Mouse (Mus musculus): ENCODE data around the gene Muc5ac. TPM values are rescaled to one million over a fixed set of nuclear protein-coding genes. Genes with fewer than 3 reads are reported as not detected.

The Muc5ac gene
- total and polyA plus RNA-seq, 3 experiments = not detected

DNA sequence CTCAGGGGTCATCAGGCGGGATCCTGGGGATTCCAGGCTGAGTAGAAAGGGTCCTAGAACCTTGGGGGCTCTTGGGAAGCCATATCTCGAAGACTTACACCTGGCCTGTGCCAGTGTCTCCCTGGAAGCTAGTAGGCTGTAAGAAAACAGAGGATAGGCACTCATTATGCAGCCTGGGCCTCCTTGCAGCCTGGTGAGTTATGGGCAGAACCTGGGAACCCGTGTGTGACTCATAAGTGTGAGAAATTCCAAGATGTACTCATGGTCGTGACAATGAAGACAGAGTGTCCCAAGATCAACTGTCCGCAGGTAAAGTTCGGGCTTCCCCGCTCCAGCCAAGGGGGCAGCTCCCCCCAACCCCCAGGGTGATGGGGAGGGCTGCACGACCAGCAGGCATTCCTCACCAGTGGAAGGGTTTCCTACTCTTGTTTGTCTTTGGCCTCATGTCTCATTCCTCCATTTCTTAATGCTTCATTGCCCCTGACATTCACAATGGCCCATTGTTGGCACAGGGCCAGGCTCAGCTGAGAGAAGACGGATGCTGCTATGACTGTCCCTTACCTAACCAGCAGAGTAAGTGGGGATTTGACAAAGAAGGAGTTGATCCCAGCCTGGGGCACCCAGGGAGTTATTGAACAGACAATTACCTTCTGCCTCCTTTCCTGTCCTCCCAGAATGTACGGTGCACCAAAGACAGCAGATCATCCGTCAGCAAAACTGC, 28.7 kb downstream of the Muc5ac start:
- TF ChIP-seq NRF1 (IDR thresholded peaks at IDR 0.05; ENCODE audit: low read depth, low read length) (no peak), KAT2A (IDR thresholded peaks at IDR 0.05; ENCODE audit: insufficient replicate concordance, low read length) (no peak), ZKSCAN1 (IDR thresholded peaks at IDR 0.05; ENCODE audit: borderline replicate concordance, low read depth, low read length) (no peak), MAX (IDR thresholded peaks at IDR 0.05; ENCODE audit: low read length) (no peak), USF1 (IDR thresholded peaks at IDR 0.05; ENCODE audit: low read depth, low read length) (no peak), E2F4 (IDR thresholded peaks at IDR 0.05; ENCODE audit: insufficient replicate concordance, low read depth, low read length) (no peak), ZNF384 (IDR thresholded peaks at IDR 0.05; ENCODE audit: low read depth, low read length) (no peak), ZMIZ1 (IDR thresholded peaks at IDR 0.05; ENCODE audit: low read depth, low read length) (no peak), SMC3 (IDR thresholded peaks at IDR 0.05; ENCODE audit: low read depth, low read length) (no peak), MYC (IDR thresholded peaks at IDR 0.05; ENCODE audit: low read depth, low read length) (no peak), RCOR1 (conservative IDR thresholded peaks at IDR 0.05; ENCODE audit: low read depth, low read length) (no peak), BHLHE40 (IDR thresholded peaks at IDR 0.05; ENCODE audit: low read depth, low read length) (no peak), EP300 (IDR thresholded peaks at IDR 0.05; ENCODE audit: low read length) (no peak), USF2 (conservative IDR thresholded peaks at IDR 0.05; ENCODE audit: low read depth, low read length) (no peak), SIN3A (IDR thresholded peaks at IDR 0.05; ENCODE audit: low read length) (no peak), RAD21 (IDR thresholded peaks at IDR 0.05; ENCODE audit: low read depth, low read length) (no peak), MAFK (IDR thresholded peaks at IDR 0.05; ENCODE audit: insufficient replicate concordance, low read length) (no peak)
- Histone ChIP-seq H3K27ac (ENCODE audit: insufficient read depth, low read depth) (no peak overlapping the region), H3K4me1 (ENCODE audit: control insufficient read depth in 1 of 2, insufficient read depth in 2 of 2) (peaks cover 0 to 4% of the 10 kb centered on the region in 2 experiments; a peak in 1 of 4 replicates), H3K4me2 (ENCODE audit: insufficient read depth, low read depth, poor library complexity, severe bottlenecking) (no peak overlapping the region), H3K9me3 (replicated peaks; ENCODE audit: low read length) (no peaks in the 10 kb centered on the region), H3K9ac (ENCODE audit: insufficient read depth, low read depth) (no peak overlapping the region), H3K36me3 (replicated peaks in 1 of 2; ENCODE audit: control insufficient read depth in 1 of 2, insufficient read depth in 1 of 2, low read length in 1 of 2) (no peaks in the 10 kb centered on the region), H3K27me3 (replicated peaks) (peaks cover 96% of the 10 kb centered on the region), H3K4me3 (replicated peaks in 1 of 3; ENCODE audit: low read depth in 2 of 3, low read length in 2 of 3, poor library complexity in 1 of 3) (no peak overlapping the region), H3K79me2 (replicated peaks; ENCODE audit: control insufficient read depth, extremely low read depth, insufficient read depth, poor library complexity, severe bottlenecking) (no peaks in the 10 kb centered on the region)
- no peak for DNase-seq (ENCODE audit: extremely low read depth)
- dilution Hi-C loops (cut with MboI; ENCODE audit: extremely low pct_ligation_motif_present, extremely low pct_unique_long_range_greater_than_20kb, low sequenced_read_pairs) (no loop called here), in situ Hi-C loops (cut with MboI; ENCODE audit: low pct_ligation_motif_present, low pct_unique_long_range_greater_than_20kb, low sequenced_read_pairs) (no loop called here)

DNA sequence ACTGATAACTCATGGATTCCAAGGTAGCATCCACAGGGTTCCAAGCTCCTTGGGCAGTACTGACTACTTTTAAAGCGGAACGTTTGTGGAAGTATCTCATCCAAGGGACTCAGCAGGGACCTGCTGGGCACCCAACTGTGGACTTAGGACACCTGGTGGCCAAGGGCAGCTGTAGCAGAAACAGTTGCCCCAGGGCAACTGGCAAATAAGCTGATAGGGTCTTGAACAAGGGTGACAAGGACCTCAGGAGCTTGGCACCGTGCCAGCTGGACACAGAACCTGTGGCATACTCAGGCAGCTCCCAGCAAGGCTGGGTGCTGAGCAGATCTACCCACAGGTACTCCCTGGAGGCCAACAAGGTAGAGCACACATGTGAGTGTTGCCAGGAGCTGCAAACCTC, 29.5 kb downstream of the Muc5ac start:
- Histone ChIP-seq H3K79me2 (replicated peaks; ENCODE audit: control insufficient read depth, extremely low read depth, insufficient read depth, poor library complexity, severe bottlenecking) (no peaks in the 10 kb centered on the region), H3K4me3 (replicated peaks in 1 of 3; ENCODE audit: low read depth in 2 of 3, low read length in 2 of 3, poor library complexity in 1 of 3) (no peak overlapping the region), H3K4me1 (ENCODE audit: control insufficient read depth in 1 of 2, insufficient read depth in 2 of 2) (peaks cover 0 to 4% of the 10 kb centered on the region in 2 experiments; a peak in 1 of 4 replicates), H3K27me3 (replicated peaks) (peaks cover 96% of the 10 kb centered on the region), H3K36me3 (replicated peaks in 1 of 2; ENCODE audit: control insufficient read depth in 1 of 2, insufficient read depth in 1 of 2, low read length in 1 of 2) (no peaks in the 10 kb centered on the region), H3K9ac (ENCODE audit: insufficient read depth, low read depth) (no peak overlapping the region), H3K4me2 (ENCODE audit: insufficient read depth, low read depth, poor library complexity, severe bottlenecking) (no peak overlapping the region), H3K9me3 (replicated peaks; ENCODE audit: low read length) (no peaks in the 10 kb centered on the region), H3K27ac (ENCODE audit: insufficient read depth, low read depth) (no peak overlapping the region)
- in situ Hi-C loops (cut with MboI; ENCODE audit: low pct_ligation_motif_present, low pct_unique_long_range_greater_than_20kb, low sequenced_read_pairs) (no loop called here), dilution Hi-C loops (cut with MboI; ENCODE audit: extremely low pct_ligation_motif_present, extremely low pct_unique_long_range_greater_than_20kb, low sequenced_read_pairs) (no loop called here)
- TF ChIP-seq JUND (conservative IDR thresholded peaks at IDR 0.05; ENCODE audit: low read depth, low read length) (no peak), CTCF (conservative IDR thresholded peaks at IDR 0.05 in 1 of 2, IDR thresholded peaks at IDR 0.05 in 1 of 2; ENCODE audit: low read depth in 2 of 2, low read length in 2 of 2) (peak in 1 of 2 experiments; percentile 28; a peak in 2 of 4 replicates), ZC3H11A (IDR thresholded peaks at IDR 0.05; ENCODE audit: low read depth, low read length) (no peak), RAD21 (IDR thresholded peaks at IDR 0.05; ENCODE audit: low read depth, low read length) (no peak)
- DNase-seq (ENCODE audit: extremely low read depth) = no peak
